Mouse (Mus musculus): Measurements from ENCODE around the gene Kcnj12. TPM values are rescaled to one million over a fixed set of nuclear protein-coding genes. Genes with fewer than 3 reads are reported as not detected.

Gene Kcnj12
- total RNA-seq (2021), result 10 to 100 TPM; 26.7 to 35.7 TPM
- 29.5 and 42.6 TPM in 2 replicates for polyA plus RNA-seq (2012; rRNA removed)
- long read RNA-seq, transcript Kcnj12-202 (2 exons, 2,291 nt), result major isoform, 13 of 24 reads
- long read RNA-seq, partial matches to known transcripts, result 0 of 24 reads
- long read RNA-seq, other reads (novel, unspliced or antisense), result 11 of 24 reads

DNA sequence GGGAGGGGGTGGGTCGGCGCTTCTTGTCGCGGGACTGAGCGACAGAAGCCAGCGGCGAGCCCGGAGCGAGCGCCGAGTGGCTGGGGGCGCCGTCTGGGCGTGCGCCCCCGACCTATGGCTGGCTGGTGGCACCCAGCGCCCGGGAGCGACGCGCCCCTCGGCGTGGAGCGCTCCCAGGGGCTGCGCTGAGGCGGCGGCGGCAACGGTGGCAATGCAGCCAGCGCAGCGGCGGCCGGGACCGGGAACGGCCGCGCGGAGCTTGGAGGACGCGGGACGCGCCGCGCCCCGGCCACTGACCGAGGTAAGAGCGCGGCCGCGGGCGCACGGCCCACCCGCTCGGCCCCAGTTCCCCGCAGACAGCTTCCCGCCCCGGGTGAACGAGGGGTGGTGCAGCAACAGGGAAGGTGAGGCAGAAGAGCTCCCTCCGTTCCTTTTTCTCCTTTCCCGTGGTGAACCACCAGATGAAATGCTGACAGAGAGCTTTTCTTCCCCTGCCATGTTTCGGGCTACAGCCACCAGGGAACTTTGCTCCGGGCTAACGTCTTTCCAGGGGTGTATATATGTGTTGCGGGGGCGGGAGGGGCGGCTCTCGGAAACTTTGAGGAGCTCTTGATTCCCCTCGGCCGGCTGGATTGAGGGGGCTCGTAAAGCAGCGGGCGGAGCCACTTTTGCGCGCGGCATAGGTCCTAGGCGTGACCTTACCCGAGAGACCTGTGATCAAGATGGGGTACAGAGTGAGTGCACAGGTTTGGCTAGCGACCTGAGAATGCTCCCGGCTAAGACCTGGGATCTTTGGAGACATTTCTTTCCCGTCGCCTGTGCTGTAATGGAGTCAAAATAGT lies at the start of gene Kcnj12:
TSS of gene Kcnj12 (plus strand) at position 15 of the 842 bp plus-strand sequence.
- H3K4me3 ChIP-seq, result peak within 1 kb of the TSS; percentile 52
- TF ChIP-seq CTCF (IDR thresholded peaks at IDR 0.05) (no peak), POLR2A (IDR thresholded peaks at IDR 0.05; ENCODE audit: insufficient read depth, low read depth, low read length) (no peak), EP300 (IDR thresholded peaks at IDR 0.05; ENCODE audit: insufficient read depth, low read depth, low read length) (no peak)
- intact Hi-C loops (cut with DNase I), result loop anchor here (5.0 kb wide), 1 partner anchor 45 kb away; no protein-coding TSS in a partner anchor
- no peaks in the 10 kb centered on the region for H3K79me2 ChIP-seq (replicated peaks; ENCODE audit: control insufficient read depth, insufficient read depth, low read length)
- no peak for DNase-seq
- WGBS, result 1% methylated on average over 77 of the region's 81 CpGs
- H3K9ac ChIP-seq (ENCODE audit: low read depth, low read length), result peak within 1 kb of the TSS; percentile 86
- H3K27me3 ChIP-seq (ENCODE audit: control insufficient read depth, insufficient read depth, low read length), result no peaks in the 10 kb centered on the region
- peak within 1 kb of the TSS; percentile 68 for H3K27ac ChIP-seq
- peaks cover 2% of the 10 kb centered on the region; the same call in 1 of the 2 replicates for H3K4me1 ChIP-seq (ENCODE audit: control insufficient read depth, insufficient read depth, low read length)
- H3K36me3 ChIP-seq (ENCODE audit: control insufficient read depth, insufficient read depth, low read length), result no peaks in the 10 kb centered on the region

GRCm38 (mm10) chr11:60975097-60975496 lies 47.3 kb upstream of the Kcnj12 start:
- DNase-seq, result no peak
- Histone ChIP-seq H3K36me3 (ENCODE audit: control insufficient read depth, insufficient read depth, low read length) (no peaks in the 10 kb centered on the region), H3K4me1 (ENCODE audit: control insufficient read depth, insufficient read depth, low read length) (peaks cover 2% of the 10 kb centered on the region; the same call in 1 of the 2 replicates), H3K4me3 (no peak overlapping the region), H3K27ac (no peak overlapping the region), H3K79me2 (replicated peaks; ENCODE audit: control insufficient read depth, insufficient read depth, low read length) (no peaks in the 10 kb centered on the region), H3K27me3 (ENCODE audit: control insufficient read depth, insufficient read depth, low read length) (no peaks in the 10 kb centered on the region), H3K9ac (ENCODE audit: low read depth, low read length) (no peak overlapping the region)
- TF ChIP-seq CTCF (IDR thresholded peaks at IDR 0.05), result no peak
- TF ChIP-seq POLR2A (IDR thresholded peaks at IDR 0.05; ENCODE audit: insufficient read depth, low read depth, low read length), result no peak
- TF ChIP-seq EP300 (IDR thresholded peaks at IDR 0.05; ENCODE audit: insufficient read depth, low read depth, low read length), result no peak
- 73% methylated on average over 11 of the region's 11 CpGs for WGBS
- intact Hi-C loops (cut with DNase I), result loop anchor here (5.0 kb wide), 1 partner anchor 47 kb away; the partner anchor contains the start of gene Kcnj12

DNA sequence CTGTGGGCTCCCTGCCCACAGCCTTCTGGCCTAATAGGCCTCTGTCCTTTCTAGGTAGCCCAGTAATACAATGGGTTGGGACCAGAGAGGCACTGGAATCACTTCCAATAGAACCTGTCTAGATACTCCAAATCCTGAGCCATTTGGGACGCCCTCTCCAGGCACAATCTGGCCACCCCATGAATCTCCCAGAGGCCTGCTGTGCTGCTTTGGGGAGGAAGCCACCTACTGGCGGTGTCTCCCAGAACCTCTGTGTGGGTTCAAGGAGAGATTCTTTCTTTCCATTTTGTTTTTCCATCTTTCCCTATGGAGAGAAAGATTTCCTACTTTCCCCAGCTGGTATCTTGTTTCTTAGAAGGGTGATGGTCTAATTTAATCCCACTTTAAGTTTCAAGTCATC lies 46.1 kb upstream of the Kcnj12 start:
- DNase-seq, result no peak
- H3K27ac ChIP-seq, result no peak overlapping the region
- peaks cover 2% of the 10 kb centered on the region; the same call in 1 of the 2 replicates for H3K4me1 ChIP-seq (ENCODE audit: control insufficient read depth, insufficient read depth, low read length)
- no peaks in the 10 kb centered on the region for H3K27me3 ChIP-seq (ENCODE audit: control insufficient read depth, insufficient read depth, low read length)
- no peak overlapping the region for H3K9ac ChIP-seq (ENCODE audit: low read depth, low read length)
- intact Hi-C loops (cut with DNase I), result loop anchor here (5.0 kb wide), 1 partner anchor 46 kb away; the partner anchor contains the start of gene Kcnj12
- no peak overlapping the region for H3K4me3 ChIP-seq
- H3K36me3 ChIP-seq (ENCODE audit: control insufficient read depth, insufficient read depth, low read length), result no peaks in the 10 kb centered on the region
- H3K79me2 ChIP-seq (replicated peaks; ENCODE audit: control insufficient read depth, insufficient read depth, low read length), result no peaks in the 10 kb centered on the region
- TF ChIP-seq EP300 (IDR thresholded peaks at IDR 0.05; ENCODE audit: insufficient read depth, low read depth, low read length) (no peak), CTCF (IDR thresholded peaks at IDR 0.05) (peak; percentile 18), POLR2A (IDR thresholded peaks at IDR 0.05; ENCODE audit: insufficient read depth, low read depth, low read length) (no peak)
- WGBS, result 78% methylated on average over 2 of the region's 2 CpGs

GRCm38 (mm10) chr11:60976742-60977141 lies 45.6 kb upstream of the Kcnj12 start:
- H3K4me3 ChIP-seq, result no peak overlapping the region
- H3K4me1 ChIP-seq (ENCODE audit: control insufficient read depth, insufficient read depth, low read length), result peaks cover 2% of the 10 kb centered on the region; the same call in 1 of the 2 replicates
- H3K9ac ChIP-seq (ENCODE audit: low read depth, low read length), result no peak overlapping the region
- DNase-seq, result no peak
- 37% methylated on average over 8 of the region's 8 CpGs for WGBS
- H3K36me3 ChIP-seq (ENCODE audit: control insufficient read depth, insufficient read depth, low read length), result no peaks in the 10 kb centered on the region
- no peaks in the 10 kb centered on the region for H3K27me3 ChIP-seq (ENCODE audit: control insufficient read depth, insufficient read depth, low read length)
- peak overlapping the region; percentile 36 for H3K27ac ChIP-seq
- intact Hi-C loops (cut with DNase I), result loop anchor here (5.0 kb wide), 1 partner anchor 46 kb away; the partner anchor contains the start of gene Kcnj12
- no peaks in the 10 kb centered on the region for H3K79me2 ChIP-seq (replicated peaks; ENCODE audit: control insufficient read depth, insufficient read depth, low read length)
- TF ChIP-seq CTCF (IDR thresholded peaks at IDR 0.05), result peak; percentile 23
- no peak for TF ChIP-seq POLR2A (IDR thresholded peaks at IDR 0.05; ENCODE audit: insufficient read depth, low read depth, low read length)
- TF ChIP-seq EP300 (IDR thresholded peaks at IDR 0.05; ENCODE audit: insufficient read depth, low read depth, low read length), result no peak

DNA sequence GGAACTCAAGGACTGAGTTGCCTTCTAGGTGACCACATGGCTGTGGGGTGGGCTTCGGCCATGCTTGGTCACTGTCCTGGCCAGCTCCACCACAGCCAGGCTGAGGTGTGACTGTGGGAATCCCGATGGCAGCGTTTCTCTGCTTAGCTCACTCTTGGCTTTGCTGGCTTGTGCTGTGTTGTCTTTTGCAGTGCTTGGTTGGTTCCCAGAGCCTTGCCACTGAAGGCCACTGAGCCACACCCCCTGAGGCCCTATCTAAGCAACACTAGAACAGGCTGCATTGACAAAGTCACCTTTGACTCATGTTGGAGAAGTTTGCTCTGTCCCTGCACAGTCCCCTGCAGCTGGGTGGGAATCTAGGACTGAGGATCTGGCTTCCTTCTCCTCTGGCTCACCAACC lies 45.2 kb upstream of the Kcnj12 start:
- H3K4me3 ChIP-seq, result no peak overlapping the region
- H3K9ac ChIP-seq (ENCODE audit: low read depth, low read length), result no peak overlapping the region
- peak in 1 of 2 experiments; percentile 68 for DNase-seq
- intact Hi-C loops (cut with DNase I), result loop anchor here (5.0 kb wide), 1 partner anchor 45 kb away; the partner anchor contains the start of gene Kcnj12
- no peaks in the 10 kb centered on the region for H3K79me2 ChIP-seq (replicated peaks; ENCODE audit: control insufficient read depth, insufficient read depth, low read length)
- WGBS, result 28% methylated on average over 3 of the region's 3 CpGs
- peaks cover 2% of the 10 kb centered on the region; the same call in 1 of the 2 replicates for H3K4me1 ChIP-seq (ENCODE audit: control insufficient read depth, insufficient read depth, low read length)
- H3K27ac ChIP-seq, result peak overlapping the region; percentile 36
- no peaks in the 10 kb centered on the region for H3K27me3 ChIP-seq (ENCODE audit: control insufficient read depth, insufficient read depth, low read length)
- TF ChIP-seq EP300 (IDR thresholded peaks at IDR 0.05; ENCODE audit: insufficient read depth, low read depth, low read length) (0 out of 2 replicates have a peak, but pooled peaks have one; percentile 39), POLR2A (IDR thresholded peaks at IDR 0.05; ENCODE audit: insufficient read depth, low read depth, low read length) (no peak)
- no peaks in the 10 kb centered on the region for H3K36me3 ChIP-seq (ENCODE audit: control insufficient read depth, insufficient read depth, low read length)
